Mouse (Mus musculus): ENCODE data around the gene Slc5a5.

DNA sequence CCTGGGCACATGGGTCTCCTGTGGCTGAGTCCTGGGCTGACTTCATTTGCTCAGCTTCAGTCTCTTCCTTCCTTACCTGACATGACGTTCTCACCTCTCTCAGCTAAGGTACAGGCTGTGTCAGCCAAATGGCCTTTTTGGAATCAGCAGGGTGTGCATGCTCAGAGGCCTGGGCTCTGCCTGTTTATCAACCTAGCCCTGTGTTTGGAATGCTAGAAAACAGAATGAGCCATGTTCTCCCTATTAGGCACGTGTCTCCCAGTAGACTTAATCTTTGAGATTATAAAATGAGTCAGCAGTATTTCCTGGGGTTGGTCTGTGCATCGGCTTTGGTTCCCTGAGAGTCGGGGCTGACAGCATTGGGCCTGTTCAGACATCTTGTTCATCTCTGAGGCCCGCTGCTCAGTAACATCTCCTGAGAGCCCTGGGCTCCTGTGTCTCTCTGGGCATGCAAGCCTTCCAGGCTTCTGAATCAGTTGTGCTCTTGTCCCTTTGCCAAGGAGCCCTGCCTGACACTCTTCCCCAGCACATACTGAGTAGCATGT, 36.3 kb upstream of the Slc5a5 start:
- TF ChIP-seq CTCF (IDR thresholded peaks at IDR 0.05; ENCODE audit: low read depth, low read length) (no peak), GATA1 (IDR thresholded peaks at IDR 0.05; ENCODE audit: borderline replicate concordance, low read length) (no peak), TAL1 (conservative IDR thresholded peaks at IDR 0.05; ENCODE audit: low read depth, low read length) (no peak)
